Mouse (Mus musculus) embryonic fibroblast, embryonic 13.5 days (primary cell): ENCODE data around the gene Xpot.

Source experiments
- CTCF ChIP-seq: IDR thresholded peaks from 2 replicates; pipeline ENCODE4 v1.5.1; 2011; ENCODE audit warnings: mild to moderate bottlenecking, control low read depth, low read length, moderate library complexity, borderline replicate concordance; ENCODE audit not compliant: insufficient read depth
- POLR2A ChIP-seq: IDR thresholded peaks from 2 replicates; pipeline ENCODE4 v1.6.1; 2011; ENCODE audit warnings: low read depth, mild to moderate bottlenecking, control low read depth, low read length, moderate library complexity

DNA sequence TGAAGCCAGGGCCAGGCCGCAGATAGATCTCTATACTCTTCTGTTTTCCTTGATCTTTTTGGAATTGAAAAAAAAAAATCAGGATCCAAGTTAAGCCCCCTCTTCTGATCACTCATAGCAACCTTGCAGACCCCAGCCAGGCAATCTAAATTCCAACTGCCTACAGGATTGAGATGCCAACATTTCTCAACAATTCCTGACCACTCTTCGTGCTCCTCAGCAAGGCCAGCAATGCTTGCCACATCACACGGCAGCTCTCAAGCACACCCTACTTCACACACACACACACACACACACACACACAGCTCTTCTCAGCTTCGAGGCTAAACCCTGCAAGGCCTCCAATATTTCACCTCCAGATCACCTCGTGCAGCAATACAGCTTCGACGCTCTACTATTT, 2.5 kb downstream of the Xpot start:
- no peak for TF ChIP-seq CTCF
- TF ChIP-seq POLR2A: no peak
